Mouse (Mus musculus): ENCODE data around the gene Nr5a1. TPM values are rescaled to one million over a fixed set of nuclear protein-coding genes. Genes with fewer than 3 reads are reported as not detected.

Nr5a1 gene
- polyA plus RNA-seq, 1 experiment: not detected

DNA sequence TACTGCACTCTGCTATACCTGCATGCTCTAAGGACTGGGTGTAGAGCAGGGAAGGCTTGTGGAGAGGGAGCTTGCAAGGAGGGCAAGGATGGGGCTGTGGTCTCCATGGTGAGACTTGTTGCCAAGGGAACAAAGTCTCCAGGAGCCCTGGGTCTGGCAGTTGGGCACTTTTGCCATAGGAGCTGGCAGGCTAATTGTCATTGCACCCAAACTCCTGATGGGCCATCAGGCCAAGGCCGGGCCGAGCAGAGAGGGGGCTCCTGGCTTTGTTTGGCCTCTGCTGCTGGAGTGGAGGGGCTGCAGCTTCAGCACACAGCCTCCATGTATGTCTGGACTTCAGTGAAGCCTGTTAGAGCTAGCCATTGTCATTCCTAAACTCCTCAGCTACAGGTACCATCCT is 6.3 kb upstream of the Nr5a1 start:
- TF ChIP-seq POLR2A (IDR thresholded peaks at IDR 0.05; ENCODE audit: borderline replicate concordance, low read depth, low read length): no peak
- no peak for TF ChIP-seq CTCF (IDR thresholded peaks at IDR 0.05; ENCODE audit: low read depth, low read length)
- Histone ChIP-seq H3K4me3 (ENCODE audit: insufficient read depth, low read length) (no peak overlapping the region), H3K4me1 (ENCODE audit: control insufficient read depth, insufficient read depth, low read length) (peaks cover 4% of the 10 kb centered on the region), H3K27ac (ENCODE audit: insufficient read depth, low read depth, low read length) (no peak overlapping the region)

DNA sequence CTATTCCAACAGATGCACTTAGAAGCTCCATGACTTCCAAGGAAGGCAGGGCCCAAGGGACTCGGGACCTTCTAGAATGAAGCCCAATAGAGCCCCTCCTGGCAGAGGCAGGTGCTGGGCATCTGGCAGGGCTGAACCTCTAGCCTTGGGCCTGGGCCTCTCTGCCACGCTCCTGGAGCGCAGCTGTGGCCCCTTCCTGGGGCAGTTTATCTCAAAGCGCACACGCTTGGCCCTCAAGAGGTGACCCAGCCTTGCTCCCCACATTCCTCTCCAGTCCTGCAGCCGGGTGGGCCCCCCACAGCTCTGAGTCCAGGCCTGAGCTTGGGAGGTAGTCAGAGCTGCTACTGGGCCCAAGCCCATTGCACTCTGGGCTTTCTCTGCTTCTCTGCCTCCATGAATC is 5.0 kb upstream of the Nr5a1 start:
- Histone ChIP-seq H3K4me3 (ENCODE audit: insufficient read depth, low read length) (no peak overlapping the region), H3K4me1 (ENCODE audit: control insufficient read depth, insufficient read depth, low read length) (peaks cover 4% of the 10 kb centered on the region), H3K27ac (ENCODE audit: insufficient read depth, low read depth, low read length) (no peak overlapping the region)
- TF ChIP-seq POLR2A (IDR thresholded peaks at IDR 0.05; ENCODE audit: borderline replicate concordance, low read depth, low read length): no peak
- TF ChIP-seq CTCF (IDR thresholded peaks at IDR 0.05; ENCODE audit: low read depth, low read length): no peak

DNA sequence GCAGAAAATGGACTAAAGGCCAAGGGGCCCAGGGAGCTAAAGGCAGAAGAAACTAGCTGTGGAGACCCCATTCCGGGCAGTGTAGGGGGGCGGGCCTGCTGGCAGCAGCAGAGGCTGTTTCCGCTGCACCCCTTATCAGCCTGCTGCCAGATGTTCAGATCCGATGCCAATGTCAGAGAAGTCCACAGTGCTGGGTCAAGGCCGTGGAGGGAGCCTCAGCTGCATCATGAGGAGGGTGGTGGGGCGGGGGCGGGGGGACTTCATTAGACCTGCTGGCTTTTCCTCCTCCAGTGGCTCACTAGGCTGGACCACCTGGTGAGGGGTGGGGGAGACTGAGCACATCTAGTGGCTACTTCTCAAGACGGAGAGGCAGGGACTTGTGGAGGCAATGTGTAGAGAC is 4.3 kb upstream of the Nr5a1 start:
- no peak for TF ChIP-seq CTCF (IDR thresholded peaks at IDR 0.05; ENCODE audit: low read depth, low read length)
- TF ChIP-seq POLR2A (IDR thresholded peaks at IDR 0.05; ENCODE audit: borderline replicate concordance, low read depth, low read length): no peak
- H3K4me3 ChIP-seq (ENCODE audit: insufficient read depth, low read length): no peak overlapping the region
- H3K4me1 ChIP-seq (ENCODE audit: control insufficient read depth, insufficient read depth, low read length): peaks cover 4% of the 10 kb centered on the region
- no peak overlapping the region for H3K27ac ChIP-seq (ENCODE audit: insufficient read depth, low read depth, low read length)

- no peak overlapping the region for H3K4me3 ChIP-seq (ENCODE audit: insufficient read depth, low read length)
- TF ChIP-seq CTCF (IDR thresholded peaks at IDR 0.05; ENCODE audit: low read depth, low read length) (no peak), POLR2A (IDR thresholded peaks at IDR 0.05; ENCODE audit: borderline replicate concordance, low read depth, low read length) (no peak)
- H3K4me1 ChIP-seq (ENCODE audit: control insufficient read depth, insufficient read depth, low read length): peaks cover 4% of the 10 kb centered on the region
- no peak overlapping the region for H3K27ac ChIP-seq (ENCODE audit: insufficient read depth, low read depth, low read length)
Observed at GRCm38 (mm10) chr2:38717436-38717835, 3.1 kb upstream of the Nr5a1 start.

DNA sequence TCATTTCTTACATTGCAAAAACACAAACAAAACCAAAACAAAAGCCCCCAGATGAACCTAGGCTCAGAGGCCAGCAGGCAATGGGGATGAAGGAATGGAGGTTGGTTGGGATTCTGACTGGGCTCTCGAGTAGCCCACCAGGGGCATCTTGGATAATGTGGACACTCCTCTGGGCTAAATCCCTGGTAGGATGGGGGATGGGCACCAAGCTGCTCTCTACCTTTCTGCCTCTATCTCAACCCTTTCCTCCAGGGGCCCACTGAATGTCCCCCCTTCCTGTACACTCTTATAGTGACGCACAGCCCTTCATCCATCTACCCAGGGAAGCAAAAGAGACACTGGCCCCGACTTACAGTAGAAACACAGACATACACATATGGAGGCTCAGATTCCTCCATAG is 746 bp downstream of the Nr5a1 start:
- H3K27ac ChIP-seq (ENCODE audit: insufficient read depth, low read depth, low read length): no peak overlapping the region
- TF ChIP-seq CTCF (IDR thresholded peaks at IDR 0.05; ENCODE audit: low read depth, low read length) (no peak), POLR2A (IDR thresholded peaks at IDR 0.05; ENCODE audit: borderline replicate concordance, low read depth, low read length) (no peak)
- H3K4me1 ChIP-seq (ENCODE audit: control insufficient read depth, insufficient read depth, low read length): peaks cover 4% of the 10 kb centered on the region

GRCm38 (mm10) chr2:38712769-38713125 is 1.6 kb downstream of the Nr5a1 start:
- Histone ChIP-seq H3K4me1 (ENCODE audit: control insufficient read depth, insufficient read depth, low read length) (no peaks in the 10 kb centered on the region), H3K4me3 (ENCODE audit: insufficient read depth, low read length) (no peak overlapping the region), H3K27ac (ENCODE audit: insufficient read depth, low read depth, low read length) (no peak overlapping the region)
- TF ChIP-seq POLR2A (IDR thresholded peaks at IDR 0.05; ENCODE audit: borderline replicate concordance, low read depth, low read length) (no peak), CTCF (IDR thresholded peaks at IDR 0.05; ENCODE audit: low read depth, low read length) (no peak)

More for the DNA sequence above, 746 bp downstream of the Nr5a1 start:
- H3K4me3 ChIP-seq (ENCODE audit: insufficient read depth, low read length): no peak overlapping the region

DNA sequence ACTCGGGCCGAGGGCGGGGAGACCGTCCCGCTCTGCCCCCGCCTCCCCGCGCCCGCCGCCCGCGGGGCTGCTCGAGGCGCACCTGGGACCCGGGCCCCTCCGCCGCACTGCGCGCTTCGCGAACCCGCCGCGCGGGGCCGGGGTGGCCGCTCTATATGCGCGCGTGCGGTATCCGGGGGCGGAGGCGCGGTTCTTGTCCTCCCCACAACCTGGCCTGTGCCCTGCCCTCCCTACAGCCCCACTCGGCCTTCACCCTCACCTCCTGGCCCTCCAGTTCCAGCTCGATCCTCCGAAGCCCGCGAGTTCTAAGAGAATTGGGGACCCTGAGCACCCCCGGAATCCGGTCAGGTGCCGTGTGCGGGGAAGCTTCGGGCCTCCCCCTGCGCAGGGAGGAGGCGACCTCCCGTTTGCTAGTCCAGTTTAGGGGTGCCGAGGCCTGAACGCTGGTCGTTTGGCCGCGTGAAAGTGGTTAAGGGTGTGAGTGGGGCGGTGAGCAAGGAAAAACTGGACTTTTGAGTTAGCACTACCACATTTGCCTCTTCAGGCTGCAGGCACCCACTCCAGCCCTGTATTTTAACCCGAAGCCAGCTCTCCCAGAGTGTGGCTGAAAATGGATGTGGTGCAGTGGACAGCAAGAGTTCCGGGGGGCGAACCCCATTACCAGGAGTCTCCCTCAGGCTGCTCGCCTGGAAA is 2.1 kb downstream of the Nr5a1 start:
- TF ChIP-seq CTCF (IDR thresholded peaks at IDR 0.05; ENCODE audit: low read depth, low read length): no peak
- no peak for TF ChIP-seq POLR2A (IDR thresholded peaks at IDR 0.05; ENCODE audit: borderline replicate concordance, low read depth, low read length)
- no peak overlapping the region for H3K27ac ChIP-seq (ENCODE audit: insufficient read depth, low read depth, low read length)
- peak overlapping the region; percentile 8; the same call in 1 of the 2 replicates for H3K4me3 ChIP-seq (ENCODE audit: insufficient read depth, low read length)
- no peaks in the 10 kb centered on the region for H3K4me1 ChIP-seq (ENCODE audit: control insufficient read depth, insufficient read depth, low read length)

GRCm38 (mm10) chr2:38711421-38711861 is 2.9 kb downstream of the Nr5a1 start:
- TF ChIP-seq POLR2A (IDR thresholded peaks at IDR 0.05; ENCODE audit: borderline replicate concordance, low read depth, low read length) (no peak), CTCF (IDR thresholded peaks at IDR 0.05; ENCODE audit: low read depth, low read length) (no peak)
- H3K4me3 ChIP-seq (ENCODE audit: insufficient read depth, low read length): peak overlapping the region; percentile 8; the same call in 1 of the 2 replicates

GRCm38 (mm10) chr2:38710304-38711241 is 3.8 kb downstream of the Nr5a1 start:
- no peak for TF ChIP-seq CTCF (IDR thresholded peaks at IDR 0.05; ENCODE audit: low read depth, low read length)
- no peak for TF ChIP-seq POLR2A (IDR thresholded peaks at IDR 0.05; ENCODE audit: borderline replicate concordance, low read depth, low read length)
- Histone ChIP-seq H3K4me3 (ENCODE audit: insufficient read depth, low read length) (peak overlapping the region; percentile 14), H3K4me1 (ENCODE audit: control insufficient read depth, insufficient read depth, low read length) (no peaks in the 10 kb centered on the region), H3K27ac (ENCODE audit: insufficient read depth, low read depth, low read length) (no peak overlapping the region)

More at GRCm38 (mm10) chr2:38711421-38711861, 2.9 kb downstream of the Nr5a1 start:
- no peak overlapping the region for H3K27ac ChIP-seq (ENCODE audit: insufficient read depth, low read depth, low read length)
- H3K4me1 ChIP-seq (ENCODE audit: control insufficient read depth, insufficient read depth, low read length): no peaks in the 10 kb centered on the region
